Mouse (Mus musculus) lung, adult 10 weeks (tissue): ENCODE results near the gene Cyb5d1. TPM values are rescaled to one million over a fixed set of nuclear protein-coding genes. Genes with fewer than 3 reads are reported as not detected.

ENCODE experiments used
- polyA plus RNA-seq: library from polyadenylated mRNA; stranded (reverse); fragments of 350-450 nt; fragmentation: Illumina TruSeq; extraction: RNeasy Lipid Tissue Mini Kit (QIAGEN cat#74804); gene quantifications from one replicate; pipeline ENCODE4 v1.2.3, GENCODE M21; 2014; ENCODE audit warnings: low read depth, low replicate concordance; ENCODE audit not compliant: insufficient read depth

Gene Cyb5d1
- 11.8 TPM for polyA plus RNA-seq

GRCm38 (mm10) chr11:69395235-69395633 lies at the start of gene Cyb5d1, which contains the start of gene Naa38:
Gene Cyb5d1 (minus strand): TSS chr11:69395631.
Gene Naa38 (plus strand): TSS chr11:69395487.

GRCm38 (mm10) chr11:69413221-69414181 lies 18.1 kb upstream of the Cyb5d1 start, which contains the start of gene Kdm6b:
Gene Kdm6b (minus strand): TSS chr11:69413675.

GRCm38 (mm10) chr11:69398059-69398458 lies 2.6 kb upstream of the Cyb5d1 start, which contains the start of gene Tmem88:
Gene Tmem88 (minus strand): TSS chr11:69398234.

GRCm38 (mm10) chr11:69369215-69369989 lies 26.0 kb downstream of the Cyb5d1 start, which contains the start of gene Chd3:
Gene Chd3 (minus strand): TSS chr11:69369406.

Other genes with a start within 250 kb of the Cyb5d1 start
- not detected for gene Alox12b, start 238.6 kb downstream of the Cyb5d1 start, polyA plus RNA-seq
- 0.07 TPM for gene Alox8, start 197.8 kb downstream of the Cyb5d1 start, polyA plus RNA-seq
- gene Gucy2e, start 158.6 kb downstream of the Cyb5d1 start, polyA plus RNA-seq = not detected
- 3.7 TPM for gene Cntrob, start 71.9 kb downstream of the Cyb5d1 start, polyA plus RNA-seq
- 64.9 TPM for gene Trappc1, start 71.7 kb downstream of the Cyb5d1 start, polyA plus RNA-seq
- gene Kcnab3, start 69.4 kb downstream of the Cyb5d1 start, polyA plus RNA-seq = 0.39 TPM
- 1.3 TPM for gene Rnf227, start 55.2 kb downstream of the Cyb5d1 start, polyA plus RNA-seq
- gene Chd3, start 26.2 kb downstream of the Cyb5d1 start, polyA plus RNA-seq = 45.8 TPM
- 125 TPM for gene Naa38, start 144 bp downstream of the Cyb5d1 start, polyA plus RNA-seq
- gene Tmem88, start 2.6 kb upstream of the Cyb5d1 start, polyA plus RNA-seq = 12.9 TPM
- 6.6 TPM for gene Kdm6b, start 18.0 kb upstream of the Cyb5d1 start, polyA plus RNA-seq
- gene Dnah2, start 153.5 kb upstream of the Cyb5d1 start, polyA plus RNA-seq = 0.85 TPM
- 0.30 TPM for gene Efnb3, start 164.6 kb upstream of the Cyb5d1 start, polyA plus RNA-seq
- gene Wrap53, start 184.6 kb upstream of the Cyb5d1 start, polyA plus RNA-seq = 10.4 TPM
- 26.0 TPM for gene Trp53, start 184.7 kb upstream of the Cyb5d1 start, polyA plus RNA-seq
- gene Atp1b2, start 210.3 kb upstream of the Cyb5d1 start, polyA plus RNA-seq = 5.4 TPM
- gene Shbg, start 222.3 kb upstream of the Cyb5d1 start, polyA plus RNA-seq = not detected
- 4.7 TPM for gene Sat2, start 226.4 kb upstream of the Cyb5d1 start, polyA plus RNA-seq
- 39.7 TPM for gene Fxr2, start 237.4 kb upstream of the Cyb5d1 start, polyA plus RNA-seq